Mouse (Mus musculus) left cerebral cortex, postnatal 10 days (tissue): ENCODE data around the gene Slc35e1. TPM values are rescaled to one million over a fixed set of nuclear protein-coding genes. Genes with fewer than 3 reads are reported as not detected.
A peak's percentile ranks its signal among the peaks of the same experiment; 100 is the strongest.

Source experiments
- DNase-seq, 2 experiments: peaks; one replicate each; pipeline ENCODE4 v3.0.0; 2021 to 2022; ENCODE audit warnings: low spot score in 2 of 2, mixed read lengths in 1 of 2; ENCODE audit errors: extremely low spot score in 1 of 2
- intact Hi-C: fragments of 180-260 bp; cut with DNase I; formaldehyde crosslinking; loops from one replicate; pipeline ENCODE4 v1.15.1; 2025
- total RNA-seq, 2 experiments: library from RNA; stranded (reverse); gene quantifications; 2 replicates each; pipeline ENCODE4 v1.2.3; 2021

Gene Slc35e1
- total RNA-seq, 2 experiments from 2014 or later: 45.9 to 49.9 TPM

GRCm38 (mm10) chr8:72492622-72493081 lies 238 bp upstream of the Slc35e1 start:
- DNase-seq: peak; percentile 98 to 99

DNA sequence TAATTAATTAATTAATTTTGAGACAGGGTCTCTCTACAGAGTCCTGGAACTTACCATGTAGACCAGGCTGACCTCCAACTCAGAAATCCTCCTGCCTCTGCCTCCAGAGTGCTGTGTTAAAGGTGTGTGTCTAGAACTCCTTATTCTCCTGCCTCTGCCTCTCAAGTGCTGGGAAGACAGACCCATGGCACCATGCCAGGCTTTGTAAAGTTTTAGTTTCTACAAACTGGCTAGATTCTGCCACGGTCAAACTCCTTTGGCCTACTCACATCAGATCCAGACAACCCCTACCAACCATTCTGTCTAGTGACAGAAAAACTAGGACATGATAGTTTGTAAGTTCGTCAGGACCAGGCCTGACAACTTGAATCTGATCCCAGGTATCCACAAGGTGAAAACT lies 1.4 kb downstream of the Slc35e1 start:
- intact Hi-C loops: loop anchor here (5.0 kb wide), 1 partner anchor 56 kb away; the partner anchor contains the start of gene Med26
- DNase-seq: peak in 1 of 2 experiments; percentile 31

More at GRCm38 (mm10) chr8:72492622-72493081, 238 bp upstream of the Slc35e1 start:
- intact Hi-C loops: loop anchor here (5.0 kb wide), 1 partner anchor 55 kb away; the partner anchor contains the start of gene Med26

DNA sequence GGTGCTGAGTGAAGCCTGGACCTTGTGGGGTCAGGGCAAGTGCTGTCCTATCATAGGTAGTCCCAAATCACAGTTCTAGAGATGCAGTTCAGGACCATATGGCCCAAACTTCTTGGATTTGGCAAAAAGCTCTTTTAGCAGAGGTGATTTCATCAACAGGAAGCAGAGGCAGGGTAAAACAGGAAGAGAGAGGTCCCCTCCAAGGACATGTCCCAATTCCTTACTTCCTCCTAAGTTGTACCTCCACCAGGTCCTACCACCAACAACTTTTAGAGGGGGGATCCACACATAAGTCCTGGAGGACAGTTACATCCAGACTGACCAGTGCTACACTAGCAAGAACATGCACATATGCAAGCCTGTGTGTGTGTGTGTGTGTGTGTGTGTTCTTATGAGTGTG lies 5.4 kb downstream of the Slc35e1 start:
- intact Hi-C loops: no loop called here
- DNase-seq: no peak

DNA sequence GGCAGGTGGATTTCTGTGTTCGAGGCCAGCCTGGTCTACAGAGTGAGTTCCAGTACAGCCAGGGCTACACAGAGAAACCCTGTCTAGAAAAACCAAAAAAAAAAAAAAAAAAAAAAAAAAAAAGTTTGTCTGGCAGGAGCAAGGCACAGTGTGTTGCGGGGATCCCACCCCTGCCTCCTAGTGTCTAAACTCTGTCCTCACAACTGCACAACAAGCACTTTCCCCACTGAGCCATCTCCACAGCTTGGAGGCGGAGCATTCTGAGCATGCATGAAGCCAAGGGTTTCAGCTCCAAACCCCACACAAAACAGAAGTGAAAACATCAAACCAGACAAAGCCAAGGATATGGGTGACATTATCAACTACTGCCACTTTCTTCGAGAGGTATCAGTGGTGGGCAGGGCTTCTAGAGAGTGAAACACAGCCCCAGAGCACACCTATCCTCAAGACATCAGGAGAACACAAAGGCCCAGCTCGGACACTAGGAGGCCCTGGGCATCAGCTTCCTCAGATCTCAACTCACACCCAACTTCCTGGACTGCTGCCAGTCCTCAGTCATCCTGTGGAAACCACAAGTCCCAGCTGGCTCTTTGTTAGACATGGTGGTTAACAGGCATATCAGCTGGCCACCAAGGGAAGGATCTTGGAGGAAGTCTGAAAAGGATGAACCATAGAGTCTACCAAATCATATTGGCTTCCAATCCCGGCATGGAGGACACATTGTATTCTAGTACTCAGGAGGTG lies 6.8 kb downstream of the Slc35e1 start:
- DNase-seq: peak in 1 of 2 experiments; percentile 78
- intact Hi-C loops: no loop called here

DNA sequence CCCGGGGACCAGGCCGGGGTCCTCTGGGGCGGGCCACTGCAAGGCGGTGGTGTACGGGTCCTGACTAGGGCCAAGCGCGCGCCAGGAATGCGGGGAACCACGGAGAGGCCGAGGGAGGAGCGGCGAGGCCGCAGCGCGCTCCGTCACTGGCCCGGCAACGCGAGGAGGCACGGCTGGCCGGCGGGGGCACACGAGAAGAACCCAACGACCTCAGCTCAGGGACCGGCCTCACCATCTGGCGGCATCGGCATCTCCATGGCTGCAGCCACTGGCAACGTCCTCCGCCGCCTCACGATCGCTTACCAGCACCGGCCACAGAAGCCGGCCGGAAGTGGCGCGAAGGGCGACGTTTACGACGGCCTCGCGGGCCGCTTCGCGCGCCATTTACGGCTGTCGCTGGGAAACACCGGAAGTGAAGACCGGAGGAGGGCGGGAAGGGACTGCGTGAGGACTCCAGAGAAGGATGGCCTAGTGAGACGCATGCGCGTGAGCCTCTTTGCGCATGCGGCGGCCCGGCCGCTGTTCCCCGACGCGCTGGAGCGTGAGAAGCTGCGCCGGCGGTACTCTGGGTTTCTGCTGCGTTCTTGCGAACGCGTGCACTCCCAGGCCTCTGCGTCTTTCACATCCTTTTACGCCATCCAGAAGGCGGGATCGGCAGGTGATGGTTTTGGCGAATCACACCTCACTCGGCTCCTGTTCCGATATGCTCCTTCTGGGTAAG lies 17.4 kb downstream of the Slc35e1 start, which contains the start of gene Cherp:
TSS of gene Cherp (minus strand) at position 401 of the 721 bp plus-strand sequence.
- DNase-seq: peak; percentile 97 to 98
- intact Hi-C loops: no loop called here

DNA sequence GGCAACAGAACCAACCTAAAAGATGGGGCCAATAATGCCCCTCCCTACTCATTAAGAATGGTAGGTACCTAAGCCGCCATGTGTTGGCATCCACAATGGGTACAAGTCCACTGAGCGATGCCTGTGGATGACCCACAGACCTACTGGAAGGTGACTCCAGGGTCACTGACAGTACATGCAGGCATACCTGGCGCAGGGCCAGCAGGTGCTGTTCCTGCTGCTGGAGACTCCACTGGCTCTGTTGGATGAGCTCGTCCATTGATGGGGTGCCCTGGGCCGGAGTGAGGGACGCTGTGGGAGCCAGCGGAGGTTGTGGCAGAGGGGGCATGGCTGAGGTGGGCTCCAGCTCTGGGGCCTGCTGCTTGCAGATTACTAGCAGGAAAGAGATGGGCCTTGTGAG lies 21.7 kb downstream of the Slc35e1 start:
- intact Hi-C loops: no loop called here
- DNase-seq: peak in 1 of 2 experiments; percentile 54

- intact Hi-C loops: no loop called here
- DNase-seq: no peak
Measured at GRCm38 (mm10) chr8:72469984-72470383, 22.4 kb downstream of the Slc35e1 start.

DNA sequence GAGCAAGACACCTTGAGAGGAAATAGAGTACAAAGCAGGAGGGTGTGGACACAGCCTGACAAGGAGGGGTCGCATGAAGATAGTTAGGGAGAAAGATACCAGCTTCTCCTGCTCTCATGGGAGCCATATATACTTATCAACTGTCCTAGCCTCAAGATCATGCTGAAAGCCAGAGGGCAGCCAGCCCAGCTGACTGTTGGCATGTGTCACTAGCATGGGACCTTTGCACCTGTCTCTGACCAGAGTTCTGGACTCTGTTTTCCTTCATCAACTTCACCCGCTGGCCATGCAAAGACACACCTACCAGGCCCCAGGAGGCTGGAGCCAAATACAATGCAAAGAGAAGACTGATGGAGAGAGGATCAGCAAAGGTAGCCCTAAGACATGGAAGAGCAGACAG lies 23.2 kb downstream of the Slc35e1 start:
- intact Hi-C loops: no loop called here
- DNase-seq: no peak

DNA sequence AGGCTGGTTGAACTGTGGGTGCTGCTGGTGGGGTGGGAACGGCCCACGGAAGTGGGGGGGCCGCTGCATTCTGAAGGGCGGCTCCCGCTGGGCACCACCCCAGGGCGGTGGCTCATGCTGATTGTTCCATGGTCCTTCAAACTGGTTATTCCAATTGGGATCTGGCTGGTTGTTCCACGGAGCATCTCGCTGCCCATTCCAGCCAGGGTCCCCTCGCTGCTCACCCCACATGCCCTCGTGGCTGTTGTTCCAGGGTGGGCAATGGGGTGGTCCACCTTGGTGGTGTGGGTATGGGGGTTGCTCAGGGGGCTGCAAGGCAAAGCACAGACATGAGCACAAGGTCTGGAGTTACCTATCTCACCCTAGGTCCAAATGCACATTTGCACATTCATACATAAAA lies 28.2 kb downstream of the Slc35e1 start:
- intact Hi-C loops: loop anchor here (5.0 kb wide), 1 partner anchor 77 kb away; no protein-coding TSS in a partner anchor
- no peak for DNase-seq

- no peak for DNase-seq
- intact Hi-C loops: loop anchor here (5.0 kb wide), 1 partner anchor 73 kb away; no protein-coding TSS in a partner anchor
Measured at GRCm38 (mm10) chr8:72459881-72460533, 32.4 kb downstream of the Slc35e1 start.

DNA sequence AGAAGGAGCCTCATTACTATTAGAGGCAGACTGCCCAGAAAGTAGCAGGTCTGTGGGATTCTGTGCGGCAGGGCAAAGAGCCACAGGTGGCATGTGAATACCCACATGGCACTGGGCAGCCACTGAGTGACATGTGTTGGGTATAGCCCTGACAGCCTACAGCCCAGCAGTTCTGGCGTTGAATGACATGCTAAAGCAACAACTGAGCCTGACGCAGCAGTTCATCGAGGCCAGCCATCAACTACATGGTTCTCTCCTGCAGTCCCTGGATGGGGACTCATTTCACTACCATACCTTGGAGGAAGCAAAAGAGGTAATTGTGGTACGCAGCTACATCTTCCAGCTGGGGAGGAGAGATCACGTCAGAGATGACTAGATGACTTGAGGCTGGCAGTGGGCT lies 34.0 kb downstream of the Slc35e1 start:
- no peak for DNase-seq
- intact Hi-C loops: no loop called here

- intact Hi-C loops: no loop called here
- no peak for DNase-seq
Measured at GRCm38 (mm10) chr8:72457806-72458205, 34.6 kb downstream of the Slc35e1 start.

DNA sequence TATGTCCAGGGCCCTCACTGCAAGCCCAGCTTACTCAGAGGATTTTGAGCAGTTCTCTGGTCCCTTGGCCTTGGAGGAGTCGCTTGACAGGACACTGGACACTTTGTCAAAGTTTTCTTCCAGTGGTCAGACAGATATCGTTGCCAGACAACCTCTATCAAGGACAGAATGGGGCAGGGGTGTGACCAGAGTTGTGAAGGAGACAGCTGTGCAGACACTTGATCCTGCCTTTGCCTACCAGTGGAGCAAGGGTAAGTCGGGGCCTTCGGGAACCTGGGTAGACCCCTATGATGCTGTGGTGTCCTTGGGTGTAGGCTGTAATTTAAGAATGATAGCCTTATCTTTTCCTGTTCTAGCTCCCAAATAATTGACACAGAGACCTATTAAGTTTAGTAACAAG lies 37.1 kb downstream of the Slc35e1 start:
- DNase-seq: no peak

DNA sequence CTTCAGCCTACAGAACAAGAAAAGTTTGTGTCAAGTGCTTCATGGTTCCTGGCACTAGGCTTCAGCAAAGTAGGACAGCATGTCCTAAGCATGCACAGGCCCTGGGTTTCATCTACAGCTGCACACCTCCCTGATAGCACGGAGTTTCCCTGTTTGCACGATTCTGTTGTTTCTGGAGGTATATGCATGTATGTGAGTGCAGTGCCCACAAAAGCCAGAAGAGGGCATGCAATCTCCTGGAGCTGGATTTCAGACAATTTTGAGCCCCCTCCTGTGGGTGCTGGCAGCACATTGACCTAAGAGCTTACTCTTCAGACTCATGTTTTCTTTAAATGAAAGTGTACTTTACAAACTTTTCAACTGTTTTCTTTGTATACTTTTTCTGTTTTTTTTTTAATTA lies 38.5 kb downstream of the Slc35e1 start:
- DNase-seq: no peak
- intact Hi-C loops: no loop called here

More for the DNA sequence above, 37.1 kb downstream of the Slc35e1 start:
- intact Hi-C loops: no loop called here

GRCm38 (mm10) chr8:72451516-72451915 lies 40.9 kb downstream of the Slc35e1 start:
- intact Hi-C loops: no loop called here
- no peak for DNase-seq

DNA sequence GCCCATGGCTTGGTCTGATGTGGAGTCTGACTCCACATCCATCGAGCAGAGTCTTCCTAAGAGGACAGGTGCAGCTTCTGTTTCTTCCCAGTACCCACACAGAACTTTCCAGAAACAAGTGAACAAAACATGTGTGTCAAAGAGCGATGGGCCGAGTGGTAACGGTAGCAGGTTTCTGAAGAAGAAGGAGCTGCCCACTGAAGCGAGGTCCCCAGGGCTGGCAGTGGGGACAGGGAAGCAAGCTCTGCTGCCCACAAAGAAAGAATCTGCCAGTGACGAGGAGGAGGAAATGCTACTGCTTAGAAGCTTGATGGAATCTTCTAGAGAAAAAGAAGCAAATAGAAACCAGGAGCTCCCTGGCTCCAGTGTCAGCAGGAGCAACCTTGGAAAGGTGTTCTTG lies 47.3 kb downstream of the Slc35e1 start:
- DNase-seq: no peak
- intact Hi-C loops: no loop called here

DNA sequence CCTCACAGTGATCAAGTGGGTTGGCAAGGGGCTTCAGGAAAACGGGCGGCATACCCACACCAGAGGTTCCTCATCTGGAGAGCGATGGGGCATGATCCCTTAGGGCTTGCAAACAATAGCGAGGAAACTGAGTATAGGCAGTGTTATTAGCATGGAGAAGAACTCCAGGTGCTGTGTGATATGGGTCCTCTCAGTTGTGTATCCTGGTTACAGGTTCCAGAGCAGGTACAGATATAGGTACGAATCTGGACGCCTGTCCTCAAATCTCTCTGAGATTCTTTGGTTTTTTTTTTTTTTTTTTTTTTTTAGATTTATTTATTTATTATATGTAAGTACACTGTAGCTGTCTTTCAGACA lies 48.4 kb downstream of the Slc35e1 start:
- intact Hi-C loops: no loop called here
- no peak for DNase-seq

GRCm38 (mm10) chr8:72443338-72443993 lies 48.9 kb downstream of the Slc35e1 start, which contains the start of the genes Calr3 and 1700030K09Rik:
Gene Calr3 (minus strand): TSS chr8:72443870.
Gene 1700030K09Rik (plus strand): TSS chr8:72443880.
- intact Hi-C loops: no loop called here
- DNase-seq: peak; percentile 99
